Mouse (Mus musculus) Muller cell, postnatal 12 days (primary cell): ENCODE measurements around the gene Dusp14.

Experiments used
- DNase-seq: peaks from one replicate; pipeline ENCODE4 v3.0.0-alpha.2; 2015; ENCODE audit errors: inconsistent ontology term

Dusp14 gene

DNA sequence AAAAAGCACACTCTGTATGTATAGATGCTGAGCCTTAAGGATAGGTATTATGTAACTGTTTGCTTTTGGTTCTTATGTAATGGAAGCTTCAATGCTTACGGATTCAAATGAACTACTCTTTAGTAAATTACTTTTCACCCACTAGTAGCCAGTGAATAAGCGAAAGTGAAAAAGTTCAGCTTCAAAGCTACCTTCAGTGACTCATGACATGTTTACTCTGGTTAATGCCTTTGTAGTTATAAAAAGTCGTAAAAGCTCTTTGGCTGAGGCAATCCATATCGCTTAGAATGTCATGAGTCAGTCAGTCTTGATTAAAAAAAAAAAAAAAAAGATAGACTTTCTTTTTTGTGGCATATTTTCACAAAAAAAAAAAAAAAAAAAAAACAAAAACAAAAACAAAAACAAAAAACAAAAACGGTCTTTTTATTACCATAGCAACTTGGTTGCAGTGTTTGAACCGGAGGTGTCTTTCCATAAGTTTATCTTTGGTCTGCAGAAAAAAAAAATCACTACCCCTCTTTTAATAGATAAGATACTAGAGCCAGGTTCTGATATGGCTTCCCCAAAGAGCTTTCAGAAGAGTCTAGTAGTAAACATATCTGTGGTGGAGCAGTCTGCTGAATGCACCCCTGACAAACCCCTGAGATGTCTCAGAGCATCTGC is 52.8 kb downstream of the Dusp14 start:
- no peak for DNase-seq

DNA sequence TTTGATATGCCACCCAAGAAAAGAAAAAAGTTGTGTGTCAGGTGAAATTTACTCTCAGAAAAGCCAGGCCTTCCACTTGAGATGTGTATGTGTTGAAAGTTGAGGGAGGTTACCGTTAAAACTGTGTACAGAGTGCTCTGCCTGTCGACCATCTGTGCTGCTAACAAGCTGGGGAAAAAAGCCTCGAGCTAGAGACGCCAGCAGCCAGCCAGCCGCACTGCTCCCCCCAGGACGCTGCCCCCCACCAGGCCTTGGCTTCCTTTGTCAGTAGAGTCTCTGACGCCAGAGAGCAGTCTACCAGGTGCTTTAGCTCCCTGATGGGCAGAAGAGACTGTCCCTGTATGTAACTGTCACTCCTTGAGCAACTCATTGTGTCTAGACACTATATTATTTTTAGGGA is 56.0 kb downstream of the Dusp14 start:
- DNase-seq = peak; percentile 21

DNA sequence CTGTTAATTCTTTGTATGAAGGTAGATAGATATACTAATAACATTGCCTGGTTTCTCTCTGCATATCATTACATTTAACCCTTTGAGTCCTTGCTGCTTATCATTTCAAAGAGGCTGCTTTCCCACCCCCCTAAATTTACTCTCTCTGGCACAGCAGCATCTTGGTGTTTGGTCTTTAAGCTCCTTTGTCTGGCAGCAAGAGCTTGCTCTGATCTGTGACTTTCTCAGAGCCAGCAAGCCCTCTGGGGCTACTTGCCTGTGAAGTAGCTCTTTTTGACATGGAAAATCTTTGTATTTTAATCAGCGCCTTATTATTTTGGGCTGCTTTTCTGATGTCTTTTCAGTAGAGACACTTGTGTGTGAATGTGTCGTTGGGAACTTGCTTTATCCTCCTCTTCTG is 57.5 kb downstream of the Dusp14 start:
- no peak for DNase-seq

DNA sequence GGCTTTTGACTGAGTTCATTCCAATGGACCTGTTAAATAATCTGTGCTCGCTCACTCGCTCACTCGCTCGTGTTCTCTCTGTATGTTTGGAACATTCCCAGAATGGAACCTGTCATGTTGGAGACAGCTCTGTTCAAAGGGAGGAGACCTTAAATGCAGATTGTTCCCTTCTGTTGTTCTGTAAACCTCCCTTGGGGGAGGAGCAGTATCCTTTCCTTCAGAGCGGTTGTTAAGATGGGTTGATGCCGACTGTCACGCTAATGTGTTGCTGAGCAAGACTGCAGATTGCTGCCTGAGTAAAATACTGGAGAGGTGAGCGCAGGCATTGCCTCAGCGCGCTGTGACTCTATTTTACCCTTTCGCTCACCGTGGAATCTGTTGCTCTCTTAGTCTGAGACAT is 58.0 kb downstream of the Dusp14 start:
- DNase-seq = no peak

DNA sequence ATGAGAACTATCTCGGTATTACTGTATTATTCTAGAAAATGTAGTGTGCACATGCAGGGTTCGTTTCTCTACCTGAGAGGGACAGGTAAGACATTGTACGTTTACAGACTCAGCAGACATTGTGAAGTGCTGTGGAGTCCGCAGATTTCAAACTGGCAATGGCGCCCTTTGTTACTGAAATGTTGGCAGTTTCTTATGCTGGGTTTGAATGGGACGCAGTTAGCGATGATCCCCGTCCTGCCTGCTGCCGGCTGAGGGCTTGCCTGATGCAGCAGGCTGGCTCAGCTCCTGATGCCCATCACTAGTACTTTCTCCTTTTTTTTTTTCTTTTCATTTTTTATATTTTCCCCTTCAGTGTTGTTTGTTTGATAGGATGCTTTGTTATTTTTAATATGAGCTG is 58.6 kb downstream of the Dusp14 start:
- DNase-seq = no peak

DNA sequence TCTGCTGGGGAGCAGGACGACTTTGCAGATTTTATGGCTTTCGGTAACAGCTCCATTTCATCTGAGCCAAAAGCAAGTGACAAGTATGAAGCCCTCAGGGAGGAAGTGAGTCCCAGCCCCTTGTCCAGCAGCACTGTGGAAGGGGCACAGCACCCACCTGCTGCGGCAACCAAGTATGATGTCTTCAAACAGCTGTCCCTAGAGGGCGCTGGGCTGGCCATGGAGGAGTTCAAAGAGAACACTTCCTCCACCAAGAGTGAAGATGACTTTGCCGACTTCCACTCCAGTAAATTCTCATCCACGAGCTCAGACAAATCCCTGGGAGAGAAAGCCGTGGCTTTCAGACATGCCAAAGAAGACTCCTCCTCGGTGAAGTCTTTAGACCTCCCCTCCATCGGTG is 60.1 kb downstream of the Dusp14 start:
- DNase-seq = no peak

DNA sequence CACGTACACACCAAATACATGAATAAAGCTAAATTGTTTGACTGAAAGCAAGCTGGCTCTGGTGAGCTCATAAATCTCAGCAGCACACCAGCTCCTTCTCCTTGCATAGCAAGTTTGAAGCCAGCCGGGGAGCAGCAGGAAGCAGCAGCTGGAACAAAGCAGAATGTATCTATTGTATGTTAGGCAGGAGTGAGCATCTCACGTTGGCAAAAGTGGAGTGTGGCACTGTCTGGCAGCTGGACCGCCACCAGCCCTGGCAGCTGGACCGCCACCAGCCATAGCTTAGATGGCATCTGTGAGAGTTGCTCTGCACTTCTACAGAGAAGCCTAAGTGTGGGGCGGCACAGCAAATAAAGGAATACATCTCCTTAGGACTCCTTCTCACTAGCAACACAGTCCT is 65.1 kb downstream of the Dusp14 start:
- no peak for DNase-seq

DNA sequence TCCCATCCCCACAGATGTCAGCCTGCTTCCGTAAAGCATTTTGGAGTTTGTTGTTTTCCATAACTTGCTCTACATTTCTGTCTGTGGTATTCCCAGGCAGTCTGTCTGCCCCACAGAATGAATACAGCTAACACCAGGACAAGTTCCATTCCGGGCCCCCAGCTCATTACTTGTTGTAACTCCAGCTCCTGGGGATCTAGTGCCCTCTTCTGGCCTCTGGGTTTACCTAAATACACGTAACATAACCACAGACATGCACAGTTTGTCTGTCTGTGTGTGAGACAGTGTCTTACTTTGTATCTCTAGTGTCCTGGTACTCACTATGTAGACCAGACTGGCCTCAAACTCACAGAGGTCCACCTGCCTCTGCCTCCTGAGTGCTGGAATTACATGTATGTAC is 67.8 kb downstream of the Dusp14 start:
- no peak for DNase-seq

DNA sequence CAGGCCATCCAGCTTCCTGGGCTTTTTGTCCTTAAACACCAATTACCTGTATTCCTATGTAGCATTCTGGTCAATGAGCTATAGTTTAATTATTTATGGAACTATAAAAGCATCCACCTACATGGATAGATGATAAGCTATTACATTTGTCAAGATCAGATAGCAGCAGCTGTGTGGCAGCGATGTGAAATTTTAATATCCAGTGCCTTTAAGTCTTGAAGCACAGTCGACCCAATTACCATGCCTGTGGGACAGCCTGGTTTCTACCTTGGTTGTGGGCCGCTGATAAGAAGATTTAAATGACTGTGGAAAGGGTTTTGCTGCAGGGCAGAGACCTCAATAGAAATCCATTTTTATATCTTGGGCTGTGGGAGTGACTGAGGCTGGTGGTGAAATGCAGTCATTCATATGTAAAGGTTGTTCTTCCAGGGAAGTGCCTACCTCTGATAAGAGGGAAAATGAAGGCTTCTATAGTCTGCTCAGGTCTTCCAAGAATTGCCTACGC is 69.6 kb downstream of the Dusp14 start:
- DNase-seq = no peak

DNA sequence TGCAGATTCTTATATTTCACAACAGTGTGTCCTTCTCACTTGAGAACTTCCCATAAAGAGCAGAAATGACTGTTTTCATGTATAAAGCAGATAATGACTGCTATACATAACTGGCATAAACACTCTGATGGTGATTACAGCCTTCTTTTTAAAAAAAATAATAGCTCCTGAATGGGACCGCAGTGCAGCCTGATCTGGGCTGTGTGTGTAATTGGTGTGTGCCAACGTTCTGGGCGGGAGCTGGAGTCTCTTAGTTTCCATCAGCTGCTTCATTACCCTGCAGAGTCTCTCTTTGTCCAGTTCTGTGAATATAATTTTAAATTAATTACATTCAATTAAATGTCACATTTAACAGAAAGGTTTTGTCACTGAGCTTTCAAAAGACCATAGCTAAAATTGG is 70.1 kb downstream of the Dusp14 start:
- DNase-seq = no peak
